Mouse (Mus musculus) B cell, adult 2 months (primary cell): Measurements from ENCODE around the gene Rhd.

ENCODE experiments used
- DNase-seq, 2 experiments: peaks; one replicate each; pipeline ENCODE4 v3.0.0; 2022

Rhd gene

DNA sequence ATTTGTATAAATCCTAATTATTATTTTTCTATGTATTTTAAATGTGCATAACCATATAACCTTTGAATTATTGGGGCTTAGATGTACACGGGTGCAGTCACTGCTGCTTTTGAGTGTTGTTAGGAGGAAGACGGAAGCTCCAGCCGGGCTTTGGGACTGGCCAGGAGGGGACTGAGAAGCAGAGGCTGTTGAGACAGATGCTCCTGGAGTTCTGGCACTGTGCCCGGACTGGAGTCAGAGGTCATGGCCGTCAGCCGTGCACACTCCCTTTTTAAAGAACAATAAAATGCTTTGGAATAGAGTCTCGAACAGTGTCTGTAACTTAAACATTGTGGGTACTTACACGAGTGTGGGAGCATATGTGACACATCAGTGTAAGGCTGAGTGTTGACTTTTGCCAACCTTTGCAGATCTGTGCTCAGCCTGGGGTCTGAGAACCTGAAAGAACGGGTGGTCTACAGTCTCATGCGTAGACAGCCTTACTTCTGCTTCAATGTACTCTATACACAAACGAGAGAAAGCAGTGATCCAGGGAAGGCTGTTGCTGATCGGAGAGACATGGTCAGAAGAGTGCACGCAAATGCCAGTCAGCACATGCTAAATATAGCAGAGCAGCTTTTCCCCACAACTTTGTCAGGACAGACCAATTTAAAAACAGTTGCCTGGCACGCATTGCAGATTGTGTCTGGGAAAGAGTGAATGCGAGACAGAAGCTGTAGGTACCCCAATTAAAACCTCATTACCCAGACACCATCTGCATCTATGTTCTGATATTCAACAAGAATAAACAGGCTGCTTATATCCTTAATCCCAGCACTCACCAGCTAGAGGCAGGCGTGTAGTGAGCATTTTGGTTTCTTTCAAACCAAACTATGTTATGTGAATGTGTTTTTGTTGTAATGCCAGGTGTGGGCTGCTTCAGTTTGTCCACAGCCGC, 73.2 kb downstream of the Rhd start:
- no peak for DNase-seq

GRCm38 (mm10) chr4:134939900-134940299, 75.6 kb downstream of the Rhd start:
- DNase-seq = no peak

GRCm38 (mm10) chr4:134943758-134944538, 79.6 kb downstream of the Rhd start:
- DNase-seq = no peak
